Mouse (Mus musculus) liver, adult 2 months (tissue): ENCODE data around the gene Gnat2. TPM values are rescaled to one million over a fixed set of nuclear protein-coding genes. Genes with fewer than 3 reads are reported as not detected.

Experiments used
- DNase-seq: peaks from one replicate; pipeline ENCODE4 v3.0.0-alpha.2; 2011; ENCODE audit warnings: low read depth, low spot score; ENCODE audit errors: extremely low read depth
- H3K27ac ChIP-seq: fragments of 200-500 bp; replicated peaks from 2 replicates; pipeline ENCODE4 v1.5.1; 2012; ENCODE audit warnings: low read depth, mild to moderate bottlenecking, control low read depth, inconsistent platforms, low read length; ENCODE audit not compliant: insufficient read depth
- H3K27me3 ChIP-seq: fragments of 200-500 bp; 2 replicates; pipeline ENCODE4 v1.6.1; 2012; ENCODE audit warnings: mild to moderate bottlenecking, moderate library complexity, low read length, inconsistent platforms; ENCODE audit not compliant: control insufficient read depth, insufficient read depth
- H3K36me3 ChIP-seq: fragments of 200-500 bp; 2 replicates; pipeline ENCODE4 v1.6.1; 2012; ENCODE audit warnings: low read length, inconsistent platforms; ENCODE audit not compliant: control insufficient read depth, insufficient read depth
- H3K4me1 ChIP-seq: fragments of 200-500 bp; 2 replicates; pipeline ENCODE4 v1.6.1; 2011; ENCODE audit warnings: low read length; ENCODE audit not compliant: control insufficient read depth, insufficient read depth
- H3K4me3 ChIP-seq: fragments of 200-500 bp; 2 replicates; pipeline ENCODE4 v1.5.1; 2011; ENCODE audit warnings: low read depth, mild to moderate bottlenecking, control low read depth, low read length, moderate library complexity; ENCODE audit not compliant: insufficient read depth
- H3K79me2 ChIP-seq: fragments of 200-500 bp; 2 replicates; pipeline ENCODE4 v1.6.1; 2012; ENCODE audit warnings: inconsistent platforms, mild to moderate bottlenecking, low read length, moderate library complexity; ENCODE audit not compliant: control insufficient read depth, insufficient read depth
- H3K9ac ChIP-seq: fragments of 200-500 bp; 2 replicates; pipeline ENCODE4 v1.6.1; 2012; ENCODE audit warnings: low read depth, mild to moderate bottlenecking, control low read depth, inconsistent platforms, low read length
- CTCF ChIP-seq: fragments of 200-500 bp; IDR thresholded peaks from 2 replicates; pipeline ENCODE4 v1.5.1; 2011; ENCODE audit warnings: low read depth, low read length, control low read depth
- POLR2A ChIP-seq: fragments of 200-500 bp; IDR thresholded peaks from 2 replicates; pipeline ENCODE4 v1.6.1; 2011; ENCODE audit warnings: low read length, control low read depth; ENCODE audit not compliant: insufficient read depth; ENCODE audit errors: extremely low read depth
- WGBS: fragments of 180-500 bp; shearing (Covaris S2); methylation state at CpG from one replicate; pipeline ENCODE4 v1.1.7; 2018; 5-methylcytosine and 5-hydroxymethylcytosine counted together
- polyA plus RNA-seq: library from polyadenylated mRNA; depleted of rRNA; stranded (reverse); fragments of >200 nt; gene quantifications from 2 replicates; pipeline ENCODE4 v1.2.3, GENCODE M21; 2012
- total RNA-seq: library from RNA; depleted of rRNA; stranded (reverse); fragments of >200 nt; gene quantifications from 2 replicates; pipeline ENCODE4 v1.2.3, GENCODE M21; 2014

Gnat2 gene
- total and polyA plus RNA-seq, 2 experiments = 1.5 to 2.9 TPM

DNA sequence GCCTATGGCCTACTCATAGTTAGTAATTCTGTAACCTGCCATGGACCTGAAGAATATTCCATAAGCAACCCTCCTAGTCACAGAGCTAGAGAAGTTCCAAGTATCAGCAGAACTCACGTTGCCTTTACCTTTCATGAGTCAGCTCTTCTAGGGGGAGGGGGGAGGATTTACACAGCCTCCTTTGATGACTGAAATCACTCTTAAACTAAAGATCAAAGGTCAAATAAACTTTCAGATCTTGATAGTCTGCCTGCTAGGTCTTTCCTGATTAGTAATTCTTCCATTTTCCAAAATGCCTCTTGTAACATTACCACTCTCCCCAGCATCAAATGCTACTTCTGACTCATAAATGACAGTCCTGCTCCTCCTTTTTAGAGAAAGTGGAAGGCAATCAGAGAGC, 31.5 kb downstream of the Gnat2 start:
- whole genome bisulfite sequencing = 13% methylated on average over 1 of the region's 1 CpGs
- peaks cover 20% of the 10 kb centered on the region for H3K79me2 ChIP-seq
- H3K4me1 ChIP-seq = peaks cover 13% of the 10 kb centered on the region; the same call in 1 of the 2 replicates
- no peak overlapping the region for H3K9ac ChIP-seq
- H3K27me3 ChIP-seq = no peaks in the 10 kb centered on the region
- H3K4me3 ChIP-seq = no peak overlapping the region
- H3K27ac ChIP-seq = no peak overlapping the region
- H3K36me3 ChIP-seq = peaks cover 16% of the 10 kb centered on the region
- no peak for TF ChIP-seq POLR2A
- no peak for TF ChIP-seq CTCF
- DNase-seq = peak; percentile 80

DNA sequence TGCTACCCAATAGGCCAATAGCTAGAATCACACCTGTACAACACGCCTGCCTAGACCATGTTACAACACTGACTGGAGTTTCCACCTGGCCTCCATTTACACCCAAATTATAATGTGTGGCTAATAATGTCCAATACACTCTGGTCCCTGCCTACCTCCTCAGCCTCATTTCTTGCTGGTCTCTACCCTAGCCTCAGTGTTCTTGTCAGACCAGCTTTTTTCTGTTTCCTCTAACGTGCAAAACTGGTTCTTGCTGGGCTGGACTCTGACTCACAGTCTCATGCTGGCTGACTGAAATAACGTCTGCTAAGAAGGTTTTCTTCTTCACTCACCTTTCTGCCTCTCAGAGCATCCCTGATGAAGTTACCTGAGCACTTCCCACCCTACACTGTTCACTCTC, 33.7 kb downstream of the Gnat2 start:
- Histone ChIP-seq H3K36me3 (peaks cover 7% of the 10 kb centered on the region), H3K27ac (no peak overlapping the region), H3K4me3 (no peak overlapping the region), H3K9ac (no peak overlapping the region), H3K79me2 (peaks cover 27% of the 10 kb centered on the region), H3K27me3 (no peaks in the 10 kb centered on the region), H3K4me1 (peaks cover 17% of the 10 kb centered on the region; the same call in 1 of the 2 replicates)
- no peak for DNase-seq
- TF ChIP-seq POLR2A = no peak
- no peak for TF ChIP-seq CTCF
- WGBS = 94% methylated on average over 3 of the region's 3 CpGs

DNA sequence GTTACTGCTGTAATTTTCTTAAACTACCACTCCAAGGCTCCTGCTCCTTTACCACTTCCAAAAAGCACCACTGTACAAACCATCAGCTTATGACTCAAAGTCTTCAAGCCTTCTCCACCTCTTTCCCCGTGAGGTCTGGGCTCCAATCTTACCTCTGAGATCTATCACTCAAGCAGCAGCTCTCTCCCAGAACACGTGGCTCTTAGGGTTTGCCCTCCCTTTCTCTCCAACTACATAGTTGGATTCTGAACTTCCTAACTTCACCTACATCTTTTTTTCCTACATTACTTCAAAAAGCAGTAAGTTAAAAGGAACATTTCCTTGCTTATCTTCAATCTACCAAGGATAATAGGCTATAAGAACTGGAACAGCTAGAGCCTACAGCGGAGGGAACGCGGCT, 35.9 kb downstream of the Gnat2 start:
- Histone ChIP-seq H3K9ac (no peak overlapping the region), H3K27me3 (no peaks in the 10 kb centered on the region), H3K4me1 (peaks cover 24% of the 10 kb centered on the region)

DNA sequence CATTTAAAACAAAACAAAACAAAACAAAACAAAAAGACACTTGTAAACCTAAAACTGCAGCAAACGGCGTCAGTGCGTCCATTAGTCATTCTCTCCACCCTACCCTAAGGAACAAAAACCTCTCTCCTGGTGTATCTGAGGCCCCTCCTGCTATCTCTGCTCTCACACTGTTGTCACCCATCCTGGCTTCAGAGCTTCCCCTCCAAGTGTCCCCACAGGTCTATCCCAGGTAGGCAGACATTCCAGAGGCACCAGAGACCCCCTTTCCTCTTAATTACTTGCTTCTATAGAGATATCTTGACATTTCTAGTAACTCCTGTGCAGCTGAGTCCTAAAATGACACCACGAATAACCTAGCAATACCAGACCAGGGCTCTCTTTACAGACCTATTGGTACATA, 36.8 kb downstream of the Gnat2 start:
- H3K36me3 ChIP-seq = no peaks in the 10 kb centered on the region; the same call in 1 of the 2 replicates
- H3K9ac ChIP-seq = no peak overlapping the region
- no peak overlapping the region for H3K27ac ChIP-seq
- peaks cover 29% of the 10 kb centered on the region for H3K79me2 ChIP-seq
- peaks cover 27% of the 10 kb centered on the region for H3K4me1 ChIP-seq
- no peak for DNase-seq
- no peak overlapping the region for H3K4me3 ChIP-seq
- WGBS = 91% methylated on average over 4 of the region's 4 CpGs
- no peaks in the 10 kb centered on the region for H3K27me3 ChIP-seq
- no peak for TF ChIP-seq CTCF
- no peak for TF ChIP-seq POLR2A

More for the DNA sequence above, 35.9 kb downstream of the Gnat2 start:
- Histone ChIP-seq H3K79me2 (peaks cover 29% of the 10 kb centered on the region), H3K27ac (no peak overlapping the region), H3K4me3 (no peak overlapping the region), H3K36me3 (no peaks in the 10 kb centered on the region; the same call in 1 of the 2 replicates)
- 88% methylated on average over 5 of the region's 5 CpGs for WGBS
- DNase-seq = no peak
- TF ChIP-seq POLR2A = no peak
- no peak for TF ChIP-seq CTCF

DNA sequence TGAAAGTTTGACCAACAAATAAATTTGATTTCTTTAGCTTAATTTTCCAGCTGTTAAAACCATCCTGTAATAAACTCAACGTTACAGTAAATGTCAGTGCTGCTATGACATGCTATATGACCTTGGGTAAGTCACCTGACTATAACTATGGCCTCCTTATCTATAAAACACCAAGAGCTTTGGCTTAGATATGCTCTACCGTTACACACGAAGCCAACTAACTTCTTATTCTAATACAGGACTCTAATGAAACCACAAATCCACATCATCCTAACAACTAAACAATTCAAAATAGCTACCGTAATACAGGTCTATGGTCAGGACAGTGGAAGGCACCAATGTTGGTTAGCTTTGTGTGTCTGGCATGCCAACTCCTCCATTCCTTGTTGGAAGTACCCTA, 37.2 kb downstream of the Gnat2 start:
- 85% methylated on average over 4 of the region's 4 CpGs for WGBS
- DNase-seq = no peak
- Histone ChIP-seq H3K4me1 (peaks cover 28% of the 10 kb centered on the region), H3K27me3 (no peaks in the 10 kb centered on the region), H3K27ac (no peak overlapping the region), H3K4me3 (no peak overlapping the region), H3K36me3 (no peaks in the 10 kb centered on the region), H3K9ac (no peak overlapping the region), H3K79me2 (peaks cover 31% of the 10 kb centered on the region)
- TF ChIP-seq CTCF (no peak), POLR2A (no peak)

DNA sequence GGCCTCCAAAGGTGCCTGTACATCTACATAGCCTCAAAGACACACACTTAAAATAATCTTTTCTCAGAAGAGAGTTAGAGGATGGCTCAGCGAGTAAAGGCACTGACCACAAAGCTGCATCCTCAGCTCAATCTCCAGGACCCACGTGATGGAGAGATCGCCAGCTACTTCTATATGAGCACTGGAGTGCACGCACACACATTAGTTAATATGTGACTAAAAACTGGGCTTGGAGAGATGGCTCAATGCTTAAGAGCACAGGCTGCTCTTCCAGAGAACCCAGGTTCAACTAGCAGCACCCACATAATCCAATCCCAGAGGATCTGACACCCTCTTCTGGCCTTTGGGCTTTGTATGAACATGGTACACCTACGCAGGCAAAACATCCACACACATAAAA, 38.6 kb downstream of the Gnat2 start:
- Histone ChIP-seq H3K4me1 (peaks cover 22% of the 10 kb centered on the region), H3K36me3 (no peaks in the 10 kb centered on the region), H3K4me3 (no peak overlapping the region), H3K79me2 (peaks cover 36% of the 10 kb centered on the region), H3K27ac (0 out of 2 replicates have a peak overlapping the region, but pooled peaks have one; percentile 19), H3K27me3 (no peaks in the 10 kb centered on the region), H3K9ac (no peak overlapping the region)
- TF ChIP-seq POLR2A = no peak
- no peak for TF ChIP-seq CTCF
- WGBS = 33% methylated on average over 5 of the region's 5 CpGs
- DNase-seq = peak; percentile 89
